Mouse (Mus musculus) cerebellum, adult 18-20 months (tissue): ENCODE measurements around the gene Slc12a6.

Source experiments
- DNase-seq, 2 experiments: peaks; one replicate each; pipeline ENCODE4 v3.0.0; 2021

The Slc12a6 gene

DNA sequence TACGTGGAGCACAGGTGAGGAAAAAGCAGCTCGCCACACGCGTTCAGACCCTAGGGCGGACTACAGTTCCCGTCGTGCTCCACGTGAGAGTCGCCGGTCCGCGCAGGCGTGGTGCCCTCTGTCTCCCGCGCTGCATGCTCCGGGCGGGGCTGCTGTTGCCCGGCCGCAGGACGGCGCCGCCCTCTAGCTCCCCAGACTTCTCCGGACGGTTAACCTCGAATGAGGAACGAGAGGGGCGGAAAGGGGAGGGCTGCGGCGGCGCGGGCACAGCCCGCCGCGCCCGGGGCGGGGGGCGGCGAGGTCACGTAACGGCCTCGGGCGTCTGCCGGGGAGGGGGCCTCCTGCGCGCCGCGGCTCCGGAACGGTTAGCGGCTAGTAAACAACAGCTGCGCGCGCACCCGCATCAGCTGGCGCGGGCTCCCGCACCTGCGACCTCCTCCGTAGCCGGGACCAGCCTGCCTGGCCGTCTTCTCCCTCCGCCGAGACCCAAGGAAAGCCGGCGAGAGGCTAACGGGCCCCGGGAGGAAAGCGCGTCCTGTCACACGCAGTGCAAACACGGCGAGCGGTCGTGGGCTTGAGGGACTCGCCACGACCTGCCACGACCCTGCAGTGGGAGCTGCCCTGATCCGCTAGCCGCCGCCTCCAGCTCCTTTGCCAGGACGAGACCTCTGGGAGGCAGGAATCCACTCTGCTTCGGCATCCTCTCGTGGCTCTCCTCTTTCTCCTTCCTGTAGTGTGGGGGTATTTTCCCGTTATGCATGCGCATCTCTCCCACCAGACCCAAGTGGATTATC, at the start of gene Slc12a6:
Gene Slc12a6 (plus strand): TSS at position 378 of the 794 bp plus-strand sequence.
- DNase-seq = peak; percentile 94 to 96

GRCm38 (mm10) chr2:112215977-112216376, 49.6 kb upstream of the Slc12a6 start:
- DNase-seq = peak in 1 of 2 experiments; percentile 9

GRCm38 (mm10) chr2:112217614-112218013, 48.0 kb upstream of the Slc12a6 start:
- DNase-seq = no peak

DNA sequence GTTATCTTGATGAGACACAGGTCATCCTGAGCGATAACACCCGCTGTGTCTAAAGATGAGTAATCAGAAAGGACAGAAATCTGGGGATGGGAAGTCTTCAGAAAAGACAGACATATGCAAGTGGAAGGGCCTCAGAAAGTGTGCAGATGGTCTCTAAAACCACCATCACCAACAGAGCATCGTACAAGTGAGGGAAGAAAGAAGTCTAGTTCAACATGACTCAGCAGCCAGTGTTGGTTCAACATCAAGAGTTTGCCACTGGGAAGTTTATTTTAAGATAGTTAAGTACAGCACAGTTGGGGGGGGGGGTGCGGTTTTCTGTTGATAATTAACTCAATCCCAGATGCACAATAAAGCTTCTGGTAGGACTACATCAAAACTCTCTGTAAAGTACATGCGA, 44.7 kb upstream of the Slc12a6 start:
- no peak for DNase-seq

- no peak for DNase-seq
These were observed 43.0 kb upstream of the Slc12a6 start for GRCm38 (mm10) chr2:112222607-112223006.

DNA sequence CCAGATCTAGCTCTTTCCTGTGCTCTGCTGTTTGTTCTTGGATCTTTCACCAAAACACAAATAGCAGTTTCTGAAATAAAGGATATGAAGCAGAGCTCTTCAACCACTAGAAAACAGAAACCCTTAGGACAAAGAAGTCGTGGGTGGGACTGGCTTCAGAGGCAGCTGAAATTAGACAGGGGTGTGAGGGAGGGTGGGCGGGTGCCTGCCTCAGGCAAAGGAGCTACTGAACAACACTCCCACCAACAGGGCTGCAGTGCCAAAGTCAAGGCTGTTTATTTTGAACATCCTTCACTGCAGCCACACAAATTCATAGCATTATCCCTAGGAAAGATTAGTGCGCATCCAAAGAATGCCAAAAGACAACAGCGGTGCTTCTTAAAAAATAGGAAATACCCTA, 41.3 kb upstream of the Slc12a6 start:
- DNase-seq = no peak

DNA sequence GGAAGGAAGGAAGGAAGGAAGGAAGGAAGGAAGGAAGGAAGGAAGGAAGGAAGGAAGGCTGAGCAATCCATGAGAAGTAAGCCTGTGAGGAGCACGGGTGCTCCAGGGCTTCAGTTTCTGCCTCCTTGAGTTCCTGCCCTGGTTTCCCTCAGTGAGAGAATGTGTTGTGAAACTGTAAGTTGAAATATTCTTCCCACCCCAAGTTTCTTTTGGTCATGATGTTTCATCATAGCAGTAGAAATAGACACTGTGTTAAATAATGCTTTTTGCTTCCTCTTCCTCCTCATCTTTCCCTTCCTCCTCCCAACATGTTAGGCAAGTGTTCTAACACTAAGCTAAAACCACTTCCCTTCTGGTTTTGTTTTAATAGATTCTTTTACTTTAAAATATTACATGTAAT, 33.0 kb upstream of the Slc12a6 start:
- DNase-seq = no peak

- DNase-seq = no peak
These were observed 29.0 kb upstream of the Slc12a6 start for GRCm38 (mm10) chr2:112236620-112237019.

GRCm38 (mm10) chr2:112238006-112238405, 27.6 kb upstream of the Slc12a6 start:
- DNase-seq = no peak

DNA sequence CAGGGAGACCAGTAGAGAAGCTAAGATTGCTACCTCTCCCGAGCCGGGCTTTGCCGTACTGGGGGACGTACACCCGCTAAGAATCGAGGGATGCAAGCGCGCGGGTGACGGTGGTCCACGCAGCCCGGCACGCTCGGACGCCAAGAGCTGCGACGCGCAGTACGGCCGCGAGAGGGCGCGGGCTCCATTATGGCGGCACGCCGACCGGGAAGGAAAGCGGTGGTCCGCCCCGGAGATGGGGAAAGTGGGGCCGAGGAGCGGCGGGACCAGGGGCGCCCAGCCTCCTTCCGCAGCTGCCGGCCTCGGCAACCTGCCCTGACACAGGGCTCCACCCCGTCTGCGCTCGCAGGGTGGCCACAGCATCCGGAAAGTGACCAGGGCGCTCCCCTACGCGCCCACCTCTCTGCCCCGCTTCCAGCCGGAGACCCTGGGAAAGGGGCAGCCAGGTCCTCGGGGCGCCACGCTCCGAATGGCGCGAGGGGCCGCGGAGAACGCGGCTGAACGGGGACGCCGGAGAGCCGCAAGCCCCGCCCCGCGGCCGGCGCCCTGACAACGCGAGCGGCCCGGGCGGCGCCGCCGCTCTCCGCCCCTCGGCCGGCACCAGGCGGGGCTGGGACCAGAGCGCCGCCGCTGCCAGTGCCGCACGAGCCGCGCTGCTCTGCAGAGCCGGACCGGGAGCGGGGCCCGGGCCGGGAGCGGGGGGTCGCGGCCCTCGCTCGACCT, 26.3 kb upstream of the Slc12a6 start, which contains the start of gene Lpcat4:
Gene Lpcat4 (plus strand): TSS at position 257 of the 723 bp plus-strand sequence.
- peak; percentile 88 to 95 for DNase-seq

- DNase-seq = peak; percentile 51 to 60
These were observed 25.5 kb upstream of the Slc12a6 start for GRCm38 (mm10) chr2:112239935-112240721.

- no peak for DNase-seq
These were observed 23.8 kb upstream of the Slc12a6 start for GRCm38 (mm10) chr2:112241787-112242186.

- no peak for DNase-seq
These were observed 20.3 kb upstream of the Slc12a6 start for GRCm38 (mm10) chr2:112245307-112245706.

- DNase-seq = no peak
These were observed 19.4 kb upstream of the Slc12a6 start for GRCm38 (mm10) chr2:112246193-112246592.

- no peak for DNase-seq
These were observed 18.3 kb upstream of the Slc12a6 start for GRCm38 (mm10) chr2:112247323-112247722.

DNA sequence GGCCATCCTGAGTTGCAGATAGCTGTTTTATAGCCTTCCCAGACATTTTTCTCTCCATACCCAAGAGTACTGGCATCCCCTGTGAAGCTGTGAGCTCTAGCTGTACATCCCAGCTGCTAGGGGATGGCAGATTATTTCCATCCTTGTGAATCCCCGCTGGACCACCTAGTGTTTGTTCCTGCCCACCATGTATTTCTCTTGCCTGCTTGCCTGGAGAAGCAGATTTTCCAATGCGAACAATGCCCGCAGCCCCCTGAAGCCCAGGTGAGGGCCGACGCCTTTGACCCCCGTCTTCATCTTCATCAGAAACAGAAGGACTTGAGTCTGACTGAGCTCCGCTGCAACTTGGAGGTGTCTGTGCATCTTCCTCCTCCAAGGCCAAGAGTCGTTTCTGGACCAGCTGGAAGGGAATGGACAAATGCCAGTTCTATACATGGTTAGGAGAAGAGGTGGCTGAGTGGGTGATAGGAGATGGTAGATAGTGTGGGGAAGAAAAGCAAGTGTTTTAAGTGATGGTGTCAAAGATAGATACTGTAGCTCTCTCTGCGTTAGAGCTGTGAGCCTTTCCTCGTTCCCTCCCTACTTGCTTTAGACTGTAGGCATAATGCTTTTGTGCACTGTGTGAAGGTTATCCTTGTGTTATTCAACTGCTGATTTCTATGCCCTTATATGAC, 15.7 kb upstream of the Slc12a6 start:
- DNase-seq = no peak

DNA sequence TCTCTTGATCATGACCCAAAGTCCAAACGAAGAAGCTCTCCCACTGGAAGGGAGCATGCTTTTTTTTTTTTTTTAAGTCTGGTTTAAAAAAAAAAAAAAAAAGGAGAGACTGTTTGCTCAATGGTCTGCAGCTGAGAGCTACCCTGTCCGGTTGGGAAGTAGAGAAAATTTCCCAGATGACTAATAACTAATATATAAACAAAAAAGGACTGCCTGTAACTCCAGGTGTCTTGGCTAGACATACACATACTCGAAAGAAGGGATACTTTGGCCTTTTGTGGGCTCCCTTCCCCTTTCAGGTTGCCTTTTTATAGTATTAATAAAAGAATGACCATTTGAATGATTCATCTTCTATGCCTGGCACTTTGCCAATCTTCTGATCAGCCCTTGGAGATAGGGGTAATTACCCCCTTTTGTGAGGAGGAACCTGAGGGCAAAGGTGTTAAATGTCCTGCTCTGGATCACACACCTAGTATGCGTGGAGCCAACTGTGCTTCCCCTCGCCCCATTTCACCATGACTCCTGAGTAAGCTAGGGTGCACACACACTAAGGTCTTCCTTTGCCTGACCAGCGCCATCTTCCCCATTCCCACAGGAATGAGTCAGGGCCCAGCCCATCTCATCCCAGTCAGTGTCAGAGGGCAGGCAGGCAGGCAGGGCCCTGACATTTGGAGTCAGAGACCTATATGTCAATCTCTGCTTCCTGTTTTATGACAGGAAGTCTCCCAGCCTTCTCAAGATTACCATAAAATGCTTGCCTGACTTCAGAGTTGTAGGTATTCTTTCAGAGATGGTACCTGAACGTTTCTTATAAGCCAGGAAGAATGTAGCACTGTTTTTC, 10.7 kb upstream of the Slc12a6 start:
- no peak for DNase-seq

DNA sequence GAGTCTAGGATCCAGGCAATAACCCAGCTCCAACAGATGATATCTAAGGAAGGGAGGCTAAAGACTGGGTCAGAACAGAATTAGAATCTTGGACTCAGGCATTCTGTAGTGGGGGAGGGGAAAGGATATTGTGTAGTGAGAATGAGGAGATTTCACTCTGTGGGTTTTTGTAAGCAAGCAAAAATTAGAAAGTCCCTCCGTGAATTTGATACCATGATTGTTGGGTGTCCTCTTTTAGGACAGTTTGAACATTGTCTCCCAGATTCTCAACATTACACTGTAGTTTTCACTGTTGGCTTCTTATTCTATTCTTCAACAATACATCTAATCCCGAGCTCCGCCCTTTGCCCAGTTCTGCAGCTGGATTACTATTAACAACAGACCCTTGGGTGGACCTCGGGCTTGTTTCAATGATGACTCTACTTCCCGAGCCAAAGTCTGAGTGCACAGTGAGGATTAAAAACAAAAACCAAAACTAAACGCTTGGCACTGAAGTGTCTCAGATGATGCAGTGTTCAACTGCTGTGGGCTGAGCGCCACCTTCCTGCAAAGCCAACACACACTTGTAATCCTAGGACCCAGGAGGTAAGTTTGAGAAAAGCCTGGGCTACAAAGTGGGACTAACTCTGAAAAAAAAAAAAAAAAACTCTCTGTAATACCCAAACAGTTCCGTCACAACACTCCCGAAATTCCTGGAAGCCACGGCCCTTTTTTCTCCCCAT, 6.2 kb upstream of the Slc12a6 start, which contains the start of gene Nutm1:
Gene Nutm1 (minus strand): TSS at position 51 of the 722 bp plus-strand sequence.
- no peak for DNase-seq

GRCm38 (mm10) chr2:112261748-112262653, 3.6 kb upstream of the Slc12a6 start, which contains the start of gene Nop10:
TSS of gene Nop10 (plus strand) at chr2:112261926.
- DNase-seq = peak; percentile 90 to 92
